Mouse (Mus musculus) heart, embryonic 15.5 days (tissue): ENCODE results near the gene Serpina1e. TPM values are rescaled to one million over a fixed set of nuclear protein-coding genes. Genes with fewer than 3 reads are reported as not detected.

Experiments
- polyA plus RNA-seq: library from polyadenylated mRNA; unstranded; fragments of >200 nt; fragmentation: Nextera tagmentation; extraction: Ambion mirVana; gene quantifications from 2 replicates; pipeline ENCODE4 v1.2.1, GENCODE M21; 2015

The Serpina1e gene
- polyA plus RNA-seq, 1 experiment from 2014 or later, result 0.40 TPM

Other genes starting within 250 kb of the Serpina1e start
- 0.40 and 2.0 TPM in 2 replicates for gene Serpina1d, start 185.4 kb downstream of the Serpina1e start, polyA plus RNA-seq
- gene Serpina1b, start 128.6 kb downstream of the Serpina1e start, polyA plus RNA-seq, result 1.5 and 5.7 TPM in 2 replicates
- 1.00 and 4.2 TPM in 2 replicates for gene Serpina1a, start 95.4 kb downstream of the Serpina1e start, polyA plus RNA-seq
- 0.43 and 1.8 TPM in 2 replicates for gene Serpina1c, start 54.1 kb downstream of the Serpina1e start, polyA plus RNA-seq
- not detected in 2 replicates for gene Serpina11, start 31.0 kb upstream of the Serpina1e start, polyA plus RNA-seq
- gene Serpina9, start 54.8 kb upstream of the Serpina1e start, polyA plus RNA-seq, result 0.18 and 0.33 TPM in 2 replicates
- not detected in 2 replicates for gene Serpina12, start 85.5 kb upstream of the Serpina1e start, polyA plus RNA-seq
- gene Serpina5, start 142.1 kb upstream of the Serpina1e start, polyA plus RNA-seq, result not detected in 2 replicates
- gene Serpina3a, start 153.7 kb upstream of the Serpina1e start, polyA plus RNA-seq, result not detected in 2 replicates
- 0.11 TPM in 1 of 2 replicates, not detected in the other for gene Serpina3b, start 169.0 kb upstream of the Serpina1e start, polyA plus RNA-seq
- 0.10 TPM in 1 of 2 replicates, not detected in the other for gene Serpina3c, start 194.9 kb upstream of the Serpina1e start, polyA plus RNA-seq